Mouse (Mus musculus) liver, embryonic 15.5 days (tissue): ENCODE measurements around the gene Nphp1. TPM values are rescaled to one million over a fixed set of nuclear protein-coding genes. Genes with fewer than 3 reads are reported as not detected.

Source experiments
- ATAC-seq: fragments of 200-750 bp; cut with Nextera tagmentation; 2 replicates; pipeline ENCODE4 v1.8.0; 2017; ENCODE audit warnings: moderate number of reproducible peaks, mild to moderate bottlenecking, moderate library complexity; ENCODE audit not compliant: insufficient read depth
- H3K27ac ChIP-seq: fragments of 300-500 bp; sonication (generic); replicated peaks from 2 replicates; pipeline ENCODE4 v1.5.1; 2015; ENCODE audit warnings: mild to moderate bottlenecking, inconsistent platforms
- H3K27me3 ChIP-seq: fragments of 300-500 bp; sonication (generic); 2 replicates; pipeline ENCODE4 v1.6.1; 2015; ENCODE audit warnings: mild to moderate bottlenecking, inconsistent platforms
- H3K36me3 ChIP-seq: fragments of 300-500 bp; sonication (generic); replicated peaks from 2 replicates; pipeline ENCODE4 v1.6.1; 2015; ENCODE audit warnings: moderate library complexity, mild to moderate bottlenecking, inconsistent platforms
- H3K4me1 ChIP-seq: fragments of 300-500 bp; sonication (generic); replicated peaks from 2 replicates; pipeline ENCODE4 v1.6.1; 2015; ENCODE audit warnings: inconsistent platforms
- H3K4me2 ChIP-seq: fragments of 300-500 bp; sonication (generic); 2 replicates; pipeline ENCODE4 v1.6.1; 2015; ENCODE audit warnings: moderate library complexity, mild to moderate bottlenecking, inconsistent platforms
- H3K4me3 ChIP-seq: fragments of 300-500 bp; sonication (generic); replicated peaks from 2 replicates; pipeline ENCODE4 v1.5.1; 2015; ENCODE audit warnings: mild to moderate bottlenecking, inconsistent platforms
- H3K9ac ChIP-seq: fragments of 300-500 bp; sonication (generic); 2 replicates; pipeline ENCODE4 v1.6.1; 2015; ENCODE audit warnings: moderate library complexity, mild to moderate bottlenecking, inconsistent platforms
- H3K9me3 ChIP-seq: fragments of 300-500 bp; sonication (generic); replicated peaks from 2 replicates; pipeline ENCODE4 v1.6.1; 2016; ENCODE audit warnings: inconsistent platforms
- WGBS: fragments of 180-500 bp; shearing (Covaris S2); methylation state at CpG from one replicate; pipeline ENCODE4 v1.1.7; 2015; ENCODE audit warnings: mixed read lengths; ENCODE audit not compliant: insufficient replicate concordance; 5-methylcytosine and 5-hydroxymethylcytosine counted together
- polyA plus RNA-seq: library from polyadenylated mRNA; unstranded; fragments of >200 nt; fragmentation: Nextera tagmentation; extraction: Ambion mirVana; gene quantifications from 2 replicates; pipeline ENCODE4 v1.2.1, GENCODE M21; 2015

Nphp1 gene
- polyA plus RNA-seq, 1 experiment from 2014 or later, result 4.6 TPM

GRCm38 (mm10) chr2:127723193-127723592 is 65.5 kb downstream of the Nphp1 start:
- ATAC-seq, result no peak
- H3K36me3 ChIP-seq, result no peaks in the 10 kb centered on the region
- 0 out of 2 replicates have a peak, but pooled peaks cover 5% of the 10 kb centered on the region for H3K27me3 ChIP-seq
- no peak overlapping the region for H3K4me2 ChIP-seq
- H3K4me1 ChIP-seq, result peaks cover 2% of the 10 kb centered on the region; the same call in 1 of the 2 replicates
- H3K9ac ChIP-seq, result no peak overlapping the region
- no peaks in the 10 kb centered on the region for H3K9me3 ChIP-seq
- no peak overlapping the region for H3K4me3 ChIP-seq
- H3K27ac ChIP-seq, result no peak overlapping the region
- WGBS, result 20% methylated on average over 4 of the region's 4 CpGs

- 23% methylated on average over 7 of the region's 7 CpGs for WGBS
- no peak overlapping the region for H3K4me2 ChIP-seq
- no peak overlapping the region for H3K4me3 ChIP-seq
- ATAC-seq, result peak; percentile 34; the same call in 1 of the 2 replicates
- H3K9ac ChIP-seq, result no peak overlapping the region
- H3K9me3 ChIP-seq, result no peaks in the 10 kb centered on the region
- H3K4me1 ChIP-seq, result peaks cover 2% of the 10 kb centered on the region; the same call in 1 of the 2 replicates
- H3K36me3 ChIP-seq, result no peaks in the 10 kb centered on the region
- 0 out of 2 replicates have a peak overlapping the region, but pooled peaks have one; percentile 14 for H3K27ac ChIP-seq
- H3K27me3 ChIP-seq, result 0 out of 2 replicates have a peak, but pooled peaks cover 5% of the 10 kb centered on the region
These were observed 66.4 kb downstream of the Nphp1 start for GRCm38 (mm10) chr2:127722176-127722892.

GRCm38 (mm10) chr2:127718839-127719468 is 69.7 kb downstream of the Nphp1 start:
- peaks cover 2% of the 10 kb centered on the region; the same call in 1 of the 2 replicates for H3K4me1 ChIP-seq
- H3K27ac ChIP-seq, result no peak overlapping the region
- no peaks in the 10 kb centered on the region for H3K36me3 ChIP-seq
- no peaks in the 10 kb centered on the region for H3K9me3 ChIP-seq
- WGBS, result 48% methylated on average over 8 of the region's 8 CpGs
- H3K27me3 ChIP-seq, result no peaks in the 10 kb centered on the region
- H3K9ac ChIP-seq, result no peak overlapping the region
- no peak overlapping the region for H3K4me2 ChIP-seq
- ATAC-seq, result no peak
- H3K4me3 ChIP-seq, result no peak overlapping the region

- no peak for ATAC-seq
- no peaks in the 10 kb centered on the region for H3K9me3 ChIP-seq
- no peaks in the 10 kb centered on the region for H3K27me3 ChIP-seq
- no peak overlapping the region for H3K9ac ChIP-seq
- no peaks in the 10 kb centered on the region for H3K36me3 ChIP-seq
- H3K4me2 ChIP-seq, result no peak overlapping the region
- H3K27ac ChIP-seq, result no peak overlapping the region
- 50% methylated on average over 3 of the region's 3 CpGs for WGBS
- H3K4me3 ChIP-seq, result no peak overlapping the region
- no peaks in the 10 kb centered on the region for H3K4me1 ChIP-seq
These were observed 74.0 kb downstream of the Nphp1 start for GRCm38 (mm10) chr2:127714726-127715125.

- Histone ChIP-seq H3K9me3 (no peaks in the 10 kb centered on the region), H3K4me1 (no peaks in the 10 kb centered on the region), H3K27ac (no peak overlapping the region), H3K36me3 (no peaks in the 10 kb centered on the region), H3K9ac (no peak overlapping the region), H3K27me3 (no peaks in the 10 kb centered on the region), H3K4me3 (no peak overlapping the region), H3K4me2 (no peak overlapping the region)
- no peak for ATAC-seq
- 63% methylated on average over 3 of the region's 3 CpGs for WGBS
These were observed 79.9 kb downstream of the Nphp1 start for GRCm38 (mm10) chr2:127708792-127709191.

- Histone ChIP-seq H3K36me3 (no peaks in the 10 kb centered on the region), H3K4me1 (no peaks in the 10 kb centered on the region), H3K27ac (no peak overlapping the region), H3K4me2 (no peak overlapping the region), H3K27me3 (no peaks in the 10 kb centered on the region), H3K9ac (no peak overlapping the region), H3K9me3 (no peaks in the 10 kb centered on the region), H3K4me3 (no peak overlapping the region)
- no peak for ATAC-seq
- WGBS, result 50% methylated on average over 3 of the region's 3 CpGs
These were observed 80.6 kb downstream of the Nphp1 start for GRCm38 (mm10) chr2:127708060-127708459.

- H3K9ac ChIP-seq, result no peak overlapping the region
- 68% methylated on average over 6 of the region's 6 CpGs for WGBS
- no peak overlapping the region for H3K4me3 ChIP-seq
- no peak overlapping the region for H3K4me2 ChIP-seq
- H3K36me3 ChIP-seq, result no peaks in the 10 kb centered on the region
- no peak overlapping the region for H3K27ac ChIP-seq
- H3K27me3 ChIP-seq, result no peaks in the 10 kb centered on the region
- no peak for ATAC-seq
- H3K9me3 ChIP-seq, result no peaks in the 10 kb centered on the region
- no peaks in the 10 kb centered on the region for H3K4me1 ChIP-seq
These were observed 83.4 kb downstream of the Nphp1 start for GRCm38 (mm10) chr2:127705267-127705666.

Other genes with a start within 250 kb of the Nphp1 start
- gene Prom2, start 247.4 kb downstream of the Nphp1 start, polyA plus RNA-seq, result not detected in 2 replicates
- 0.74 and 0.96 TPM in 2 replicates for gene Zfp661, start 201.8 kb downstream of the Nphp1 start, polyA plus RNA-seq
- gene Mrps5, start 201.7 kb downstream of the Nphp1 start, polyA plus RNA-seq, result 60.2 and 70.5 TPM in 2 replicates
- 0.03 and 0.31 TPM in 2 replicates for gene Mal, start 132.2 kb downstream of the Nphp1 start, polyA plus RNA-seq
- 0.09 and 0.13 TPM in 2 replicates for gene Mall, start 59.0 kb downstream of the Nphp1 start, polyA plus RNA-seq
- gene Mtln, start 3.6 kb upstream of the Nphp1 start, polyA plus RNA-seq, result 12.9 and 16.6 TPM in 2 replicates
- 29.5 and 31.3 TPM in 2 replicates for gene Bub1, start 43.0 kb upstream of the Nphp1 start, polyA plus RNA-seq
- not detected in 2 replicates for gene Acoxl, start 50.0 kb upstream of the Nphp1 start, polyA plus RNA-seq